Mouse (Mus musculus) layer of hippocampus, adult 9-11 months (tissue): Measurements from ENCODE around the gene Gm11027.
"Not testable (repeated sequence)": the region's sequence is repeated elsewhere in the genome, so short reads cannot be mapped to it uniquely, and the experiment has no call there.

Experiments
- DNase-seq: peaks from one replicate; pipeline ENCODE4 v3.0.0; 2022

The Gm11027 gene

DNA sequence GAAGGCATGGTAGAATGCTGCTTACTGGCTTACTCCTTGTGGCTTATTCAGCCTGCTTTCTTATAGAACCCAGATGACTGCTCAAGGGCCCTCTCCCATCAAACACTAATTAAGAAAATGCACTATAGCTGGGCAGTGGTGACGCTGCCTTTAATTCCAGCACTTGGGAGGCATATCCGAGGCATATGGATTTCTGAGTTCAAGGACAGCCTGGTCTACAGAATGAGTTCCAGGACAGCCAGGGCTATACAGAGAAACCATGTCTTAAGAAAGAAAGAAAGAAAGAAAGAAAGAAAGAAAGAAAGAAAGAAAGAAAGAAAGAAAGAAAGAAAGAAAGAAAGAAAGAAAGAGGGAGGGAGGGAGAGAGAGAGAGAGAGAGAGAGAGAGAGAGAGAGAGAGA lies at the start of gene Gm11027:
Gene Gm11027, plus strand, starts transcription at position 301 of the 400 bp plus-strand sequence.
- DNase-seq, result not testable (repeated sequence)

DNA sequence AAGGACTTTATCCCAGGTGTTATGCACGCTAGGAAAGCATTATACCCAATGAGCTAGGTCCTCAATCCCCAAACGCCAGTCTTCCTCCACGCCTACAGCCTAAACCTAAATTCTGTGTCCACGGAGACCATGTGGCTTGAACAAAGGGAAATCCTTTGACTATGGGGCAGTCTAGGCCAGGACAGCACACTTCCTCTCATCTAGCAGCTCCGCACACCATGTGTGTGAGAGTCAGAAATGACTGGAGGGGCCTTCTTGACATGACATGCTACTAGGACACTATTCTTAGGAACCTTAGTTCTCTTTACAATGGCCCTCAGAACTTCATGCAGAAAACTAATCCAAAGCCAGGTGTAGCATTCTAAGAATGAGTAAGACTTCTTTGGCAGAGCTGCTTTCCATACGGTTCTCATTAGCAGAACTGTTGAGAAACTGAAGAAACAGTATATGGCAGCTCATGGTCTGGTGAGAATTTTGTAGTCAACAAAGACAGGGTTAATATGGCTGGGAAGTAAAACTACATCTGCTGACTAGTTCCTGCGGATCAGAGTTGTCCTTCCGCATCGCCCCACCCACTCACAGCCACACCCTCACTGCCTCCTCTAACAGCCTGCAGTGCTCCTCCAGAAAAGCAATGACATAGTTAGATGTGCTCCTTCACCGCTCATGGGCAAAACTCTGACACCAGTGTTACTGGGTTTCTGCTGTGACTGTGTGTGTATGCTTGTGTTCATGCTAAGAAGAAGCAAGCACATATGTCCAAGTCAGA lies 48.7 kb upstream of the Gm11027 start:
- no peak for DNase-seq

DNA sequence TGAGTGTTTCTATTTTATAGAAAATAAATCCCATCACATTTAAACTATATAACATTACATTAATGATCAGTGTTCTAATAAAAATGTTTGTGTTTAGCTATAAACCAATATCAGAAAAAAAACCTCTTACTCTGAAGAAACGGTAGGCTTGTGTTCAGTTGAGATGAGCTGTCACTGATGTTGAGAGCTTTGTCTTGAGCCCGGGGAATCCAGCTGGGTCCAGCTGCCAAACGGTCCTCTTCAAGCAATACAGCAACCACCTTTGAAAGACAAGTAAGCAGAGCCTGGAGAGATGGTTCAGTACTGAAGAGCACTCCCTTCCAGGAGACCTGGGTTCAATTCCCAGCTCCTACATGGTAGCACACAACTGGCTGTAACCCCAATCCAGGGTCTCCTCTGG lies 45.7 kb upstream of the Gm11027 start:
- no peak for DNase-seq

DNA sequence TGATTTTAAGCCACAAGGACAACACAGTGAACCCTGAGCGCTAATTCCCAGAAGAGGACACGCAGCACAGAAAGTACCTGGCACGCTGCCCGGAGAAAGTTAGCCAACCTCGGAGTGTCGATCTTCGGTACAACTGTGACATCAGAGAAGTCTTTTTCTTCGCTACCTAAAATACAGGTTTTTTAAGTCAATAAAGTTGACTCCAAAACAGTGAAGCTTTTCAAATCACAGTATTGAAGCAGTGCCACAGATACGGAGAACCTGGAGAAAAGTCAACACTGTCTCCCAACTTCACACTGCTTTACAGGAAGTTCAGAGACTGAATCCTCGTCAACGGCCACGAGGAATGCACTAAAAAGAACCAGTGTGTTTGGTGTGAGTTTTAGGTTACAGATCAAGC lies 43.6 kb upstream of the Gm11027 start:
- DNase-seq, result no peak

DNA sequence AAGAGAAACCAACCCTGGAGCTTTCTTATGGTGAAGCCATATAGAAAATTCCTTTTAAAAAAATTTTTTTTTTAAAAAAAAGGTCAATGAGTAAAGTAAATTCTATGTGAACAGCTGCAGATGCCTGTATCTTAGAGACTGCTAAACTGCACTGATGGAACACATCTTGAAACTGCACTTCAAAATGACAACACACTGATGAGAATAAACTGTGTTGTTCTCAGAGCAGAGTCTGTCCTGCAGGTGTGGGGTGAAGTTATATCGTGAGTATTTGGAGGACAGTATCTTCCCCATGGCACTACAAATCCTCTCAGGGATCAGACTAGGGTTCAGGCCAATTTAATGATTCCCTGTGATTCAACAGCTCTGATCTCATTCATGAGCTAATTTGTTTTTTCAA lies 43.1 kb upstream of the Gm11027 start:
- no peak for DNase-seq

DNA sequence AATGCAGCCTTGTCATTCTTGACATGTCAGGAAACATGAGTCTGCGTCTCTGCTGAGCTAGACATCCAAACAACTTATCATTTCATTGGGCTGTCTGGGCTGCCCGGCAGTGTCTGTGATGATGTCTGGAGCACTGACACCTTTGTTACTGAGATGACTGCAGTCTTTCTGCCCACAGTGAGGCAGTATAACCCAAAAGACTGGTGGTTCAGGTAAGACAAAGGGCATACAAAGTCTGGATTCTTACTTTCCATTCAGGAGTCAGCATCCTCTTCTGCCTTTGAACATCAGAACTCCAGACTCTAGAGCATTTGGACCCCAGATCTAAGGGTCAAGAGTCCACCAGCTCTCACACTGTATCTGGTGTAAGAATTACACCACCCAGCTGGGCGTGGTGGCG lies 39.8 kb upstream of the Gm11027 start:
- no peak for DNase-seq

DNA sequence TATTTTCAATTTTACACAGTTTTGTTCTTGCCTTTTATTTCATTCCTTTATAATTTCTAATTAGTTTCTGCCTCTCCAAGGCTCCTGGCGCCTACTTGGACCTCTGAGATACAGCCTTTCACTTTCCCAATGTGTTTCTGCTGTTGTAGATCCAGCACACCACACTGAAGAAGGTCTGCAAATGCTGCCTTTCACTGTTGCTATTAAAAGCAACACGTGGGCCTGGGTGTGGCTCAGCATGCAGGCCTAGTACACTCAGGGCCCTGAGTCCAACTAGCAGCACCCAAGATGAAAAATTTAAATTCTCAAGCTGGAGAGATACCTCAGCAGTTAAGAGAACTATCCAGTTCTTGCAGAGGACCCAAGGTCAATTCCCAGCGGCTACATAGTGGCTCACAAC lies 38.5 kb upstream of the Gm11027 start:
- no peak for DNase-seq

DNA sequence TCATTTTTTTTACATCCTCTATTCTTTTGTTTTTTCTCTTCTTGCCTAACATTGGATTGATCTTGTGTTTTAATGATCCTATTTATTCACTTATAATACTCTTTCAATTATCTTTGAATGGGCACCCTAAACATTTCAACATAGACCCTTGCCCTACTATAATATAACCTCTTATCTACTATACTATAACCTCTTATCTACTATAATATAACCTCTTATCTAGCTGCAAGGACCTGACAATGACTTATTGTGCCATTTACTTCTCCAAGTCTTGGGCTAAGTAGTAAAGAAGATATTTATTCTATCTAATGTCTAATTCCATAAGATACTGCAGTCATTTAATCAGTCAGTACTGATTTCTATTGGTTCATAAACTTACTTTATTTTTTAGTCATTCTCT lies 36.8 kb upstream of the Gm11027 start:
- DNase-seq, result no peak

DNA sequence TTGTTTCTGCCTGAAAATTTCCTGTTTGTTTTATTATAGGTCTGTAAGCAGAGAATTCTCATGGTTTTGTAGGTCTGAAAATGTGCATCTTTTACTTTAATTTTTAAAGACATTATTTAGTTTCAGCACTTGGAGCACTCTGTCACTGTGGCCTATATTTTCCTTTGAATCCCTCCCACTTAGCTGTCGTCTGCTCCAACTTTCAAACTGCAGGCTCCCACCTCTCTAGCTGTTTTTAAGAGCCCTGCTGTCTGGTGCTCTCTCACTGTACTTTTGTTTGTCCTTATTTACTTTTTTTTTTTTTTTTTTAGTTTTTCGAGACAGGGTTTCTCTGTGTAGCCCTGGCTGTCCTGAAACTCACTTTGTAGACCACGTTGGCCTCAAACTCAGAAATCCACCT lies 36.4 kb upstream of the Gm11027 start:
- no peak for DNase-seq

DNA sequence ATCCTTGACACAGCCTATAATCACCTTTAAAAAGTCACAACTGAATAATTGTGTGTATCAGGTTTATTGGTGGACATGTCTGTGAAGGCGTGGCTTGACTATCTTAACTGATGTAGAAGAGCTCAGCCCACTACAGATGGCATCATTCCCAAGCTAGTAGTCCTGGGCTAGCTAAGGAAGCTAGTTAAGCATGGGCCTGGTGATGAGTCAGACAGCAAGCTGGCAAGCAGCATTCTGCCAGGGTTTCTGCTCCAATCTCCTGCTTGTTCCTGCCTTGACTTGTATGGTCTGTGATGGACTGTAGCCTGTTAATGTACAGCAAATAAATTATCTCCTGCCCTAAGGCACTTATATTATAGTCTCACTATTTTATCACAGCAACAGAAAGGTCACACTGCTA lies 30.6 kb upstream of the Gm11027 start:
- peak; percentile 28 for DNase-seq

DNA sequence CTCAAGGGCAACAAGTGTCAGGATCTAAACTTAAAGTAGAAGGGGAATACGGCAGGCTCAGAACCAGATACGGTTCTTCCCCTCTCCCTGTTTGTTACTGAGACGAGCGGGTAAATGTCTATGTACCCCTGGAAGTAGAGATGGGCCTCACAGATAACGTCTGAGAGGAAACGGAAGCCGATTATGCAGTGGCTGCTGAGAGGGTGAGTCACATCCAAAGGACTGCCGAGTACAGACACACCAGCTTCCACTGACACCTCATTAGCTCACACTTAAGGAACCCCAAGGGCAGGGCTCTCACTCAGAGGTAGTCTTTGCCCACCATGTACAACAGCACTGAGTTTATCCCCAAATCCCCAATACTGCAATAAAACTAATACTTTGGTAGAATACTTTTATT lies 20.5 kb upstream of the Gm11027 start:
- DNase-seq, result no peak

DNA sequence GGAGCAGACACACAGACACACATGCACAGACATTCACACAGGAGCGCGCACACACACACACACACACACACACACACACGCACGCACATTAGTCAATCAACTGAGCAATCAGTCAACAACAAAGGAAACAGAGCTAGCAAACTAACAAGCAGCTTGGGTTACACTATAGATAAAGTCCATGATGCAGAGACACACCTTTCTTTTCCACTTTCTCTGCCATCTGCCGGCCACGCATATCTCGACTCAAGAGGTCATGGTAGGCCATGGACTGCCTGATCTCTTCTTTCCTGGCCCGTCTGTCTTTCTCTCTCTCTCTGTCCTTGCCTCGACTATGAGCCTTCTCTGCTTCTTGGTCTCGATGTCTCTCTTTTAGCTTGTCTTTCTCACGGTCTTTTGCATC lies 19.6 kb upstream of the Gm11027 start:
- no peak for DNase-seq

DNA sequence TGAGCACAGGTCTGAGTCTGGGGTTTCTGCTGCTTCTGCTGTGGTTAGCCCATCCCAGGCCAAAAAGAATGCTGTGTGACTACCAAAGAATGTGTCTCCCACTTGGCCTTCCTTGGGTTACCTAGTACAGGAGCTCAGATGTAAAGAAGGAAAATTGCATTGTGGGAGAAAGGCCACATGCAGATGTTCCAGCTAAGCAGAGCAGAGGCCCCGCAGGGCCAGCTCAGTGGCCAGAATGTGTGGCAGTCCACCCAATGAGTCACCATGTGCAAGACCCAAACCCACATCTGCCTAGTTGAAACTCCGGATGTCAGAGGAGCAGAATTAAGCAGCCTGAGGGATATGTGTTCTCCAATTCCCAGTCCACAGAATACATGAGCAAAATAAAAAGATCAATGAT lies 16.9 kb upstream of the Gm11027 start:
- DNase-seq, result no peak

DNA sequence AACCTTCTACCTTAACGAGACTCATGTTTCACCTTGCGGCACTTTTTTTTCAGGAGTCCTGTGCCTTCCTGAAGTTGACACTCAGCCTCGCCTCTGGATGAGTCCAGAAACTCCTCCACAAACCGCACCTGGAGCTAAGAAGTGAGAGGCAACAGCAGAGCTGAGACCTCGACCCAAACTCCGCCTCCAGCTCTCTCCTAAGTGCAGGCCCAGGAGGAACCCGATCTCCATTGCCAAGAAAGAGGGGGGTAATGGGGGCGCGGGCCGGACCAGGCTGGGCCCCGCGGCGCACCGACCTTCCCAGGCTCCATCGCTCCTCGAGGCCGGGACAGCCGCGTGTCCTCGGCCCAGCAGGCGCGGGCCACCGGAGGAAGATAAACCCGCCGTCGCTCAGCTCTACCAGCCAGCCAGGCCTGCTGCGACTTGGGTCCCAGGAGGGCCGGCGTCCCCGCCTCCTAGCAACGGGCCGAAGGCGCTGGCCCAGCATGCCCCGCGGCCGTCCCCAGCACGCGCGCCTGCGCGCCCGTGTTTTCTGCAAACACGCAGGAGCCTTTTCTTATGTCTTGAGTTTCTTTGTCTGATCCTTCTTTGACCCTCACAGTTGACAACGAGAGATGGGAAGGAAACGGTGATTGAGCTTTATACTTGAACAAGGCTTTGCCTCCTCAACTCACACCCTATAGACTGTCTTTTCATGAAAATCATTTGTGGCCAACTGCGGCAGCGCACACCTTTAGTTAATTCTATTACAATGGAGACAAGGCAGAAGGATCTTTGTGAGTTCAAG lies 12.4 kb upstream of the Gm11027 start, which contains the start of gene Wdr60:
Gene Wdr60, minus strand, starts transcription at position 468 of the 787 bp plus-strand sequence.
- peak; percentile 84 for DNase-seq

DNA sequence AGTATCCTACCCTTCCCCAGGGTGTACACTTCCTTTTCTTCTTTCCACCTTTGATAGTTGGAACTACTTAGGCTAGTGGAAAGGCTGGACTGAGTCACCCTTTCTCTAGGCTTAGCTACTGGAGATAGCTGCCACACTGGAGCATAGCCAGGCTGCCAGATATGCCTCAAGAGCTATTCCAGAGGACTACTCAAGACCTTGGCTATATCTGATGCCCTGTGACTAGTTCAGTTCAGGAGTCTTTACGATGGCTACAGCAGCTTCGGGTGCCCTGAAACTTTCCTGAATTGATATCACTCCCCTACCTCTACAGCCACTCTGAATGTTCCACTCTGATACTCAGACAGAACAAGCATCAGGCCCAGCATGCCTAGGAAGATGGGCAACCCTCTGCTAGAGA lies 10.4 kb upstream of the Gm11027 start:
- no peak for DNase-seq

DNA sequence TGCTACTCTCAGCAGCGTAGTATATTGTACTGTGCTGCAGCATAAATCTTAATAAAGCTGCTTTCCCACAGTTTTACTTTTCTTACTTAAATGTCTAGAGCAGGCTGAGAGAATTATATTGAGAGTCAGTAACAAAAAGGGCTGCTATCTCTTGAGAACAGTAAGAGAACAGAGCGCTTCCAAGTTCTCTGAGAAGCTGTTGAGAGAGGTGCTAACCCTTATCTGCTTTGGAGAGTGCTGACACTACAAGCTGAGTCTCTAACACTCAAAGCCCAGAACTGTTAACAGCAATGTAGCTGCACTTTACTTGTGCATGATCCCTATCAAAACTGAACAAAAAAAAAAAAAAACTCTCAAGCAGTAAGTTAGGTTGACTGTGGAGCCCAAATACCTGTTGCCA lies 9.9 kb upstream of the Gm11027 start:
- no peak for DNase-seq

DNA sequence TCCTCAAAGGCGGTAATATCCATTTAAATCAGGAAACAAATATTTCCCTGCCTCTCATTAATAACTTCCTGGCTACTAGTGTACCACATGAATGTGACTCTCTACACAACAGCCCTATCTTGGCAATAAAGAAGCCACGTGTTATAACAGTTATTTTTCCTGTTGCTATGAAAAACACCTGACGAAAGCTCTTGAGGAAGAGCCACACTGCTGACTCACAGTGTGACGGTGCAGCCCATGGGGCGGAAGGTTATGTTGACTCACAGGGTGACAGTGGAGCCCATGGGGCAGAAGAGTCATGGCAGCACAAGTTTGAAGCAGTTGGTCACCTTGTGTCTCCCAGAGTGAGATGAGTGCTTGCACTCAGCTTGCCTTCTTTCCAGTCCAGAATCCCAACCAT lies 5.7 kb upstream of the Gm11027 start:
- DNase-seq, result no peak

DNA sequence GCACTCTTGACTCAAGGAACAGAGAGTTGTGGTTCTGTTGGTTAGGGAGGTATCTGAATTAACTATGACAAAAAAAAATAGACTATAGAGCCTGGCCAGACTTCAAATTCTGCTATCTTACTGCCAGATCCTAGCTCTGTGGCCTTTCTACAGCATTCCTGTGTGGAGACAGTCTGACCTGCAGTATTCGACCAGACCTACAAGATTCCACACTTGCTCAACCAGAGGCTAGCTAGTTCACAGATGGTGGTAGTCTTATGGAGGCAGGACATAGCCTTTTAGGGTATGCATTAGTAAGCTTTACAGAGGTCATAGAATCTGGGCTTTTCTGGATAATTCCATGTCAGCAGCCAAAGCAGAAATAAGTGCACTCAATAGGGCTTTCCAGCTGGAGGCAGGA lies 4.6 kb upstream of the Gm11027 start:
- DNase-seq, result no peak

DNA sequence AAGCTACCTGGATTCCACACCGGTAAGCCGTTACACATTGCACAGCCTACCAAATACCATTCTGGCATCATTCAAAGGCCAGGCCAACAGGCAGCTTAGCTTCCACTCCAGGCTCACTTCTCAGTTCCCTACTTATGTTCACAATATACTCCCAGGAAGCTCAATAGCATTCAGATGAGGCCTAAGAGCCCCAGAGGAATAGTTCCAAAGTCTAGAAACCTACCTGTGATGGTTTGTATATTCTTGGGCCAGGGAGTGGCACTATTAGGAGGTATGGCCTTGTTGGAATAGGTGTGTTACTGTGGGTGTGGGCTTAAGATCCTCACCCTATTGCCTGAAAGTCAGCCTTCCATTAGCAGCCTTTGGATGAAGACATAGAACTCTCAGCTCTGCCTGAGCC lies 4.1 kb upstream of the Gm11027 start:
- DNase-seq, result no peak

DNA sequence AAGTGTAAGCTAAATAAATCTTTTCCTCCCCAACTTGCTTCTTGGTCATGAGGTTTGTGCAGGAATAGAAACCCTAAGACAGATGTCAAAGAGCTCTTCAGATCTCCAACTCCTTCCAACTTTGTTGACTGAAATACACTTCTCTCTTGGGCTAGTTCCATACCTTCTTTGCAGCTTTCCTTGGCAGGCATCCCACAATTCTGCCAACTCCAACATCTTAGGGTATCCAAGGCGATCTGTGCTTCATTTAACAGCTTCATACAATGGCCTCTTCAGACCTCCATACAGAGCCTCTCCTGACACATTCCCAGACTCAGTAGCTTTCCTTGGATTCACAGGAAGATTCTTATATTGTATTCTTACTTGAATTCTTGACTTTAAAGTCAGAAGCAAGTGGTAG lies 1.5 kb upstream of the Gm11027 start:
- no peak for DNase-seq

DNA sequence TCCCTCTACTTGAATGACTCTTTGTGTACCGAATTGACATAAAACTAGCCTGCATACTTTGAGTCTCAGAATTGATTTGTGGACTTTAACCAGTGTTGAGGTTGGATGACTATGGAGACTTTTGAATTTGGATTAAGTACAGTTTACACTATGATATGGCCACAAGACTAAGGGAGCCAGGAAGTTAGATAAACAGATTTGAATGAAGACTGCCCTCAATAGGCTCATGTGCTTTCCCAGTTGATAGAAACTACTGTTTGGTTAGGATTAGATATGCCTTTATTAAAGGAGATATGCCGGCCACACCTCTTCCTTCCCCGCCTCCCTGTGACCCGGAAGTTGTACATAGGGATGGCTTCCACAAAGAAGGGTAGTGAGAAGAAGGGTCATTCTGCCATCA lies 445 bp downstream of the Gm11027 start:
- DNase-seq, result no peak

DNA sequence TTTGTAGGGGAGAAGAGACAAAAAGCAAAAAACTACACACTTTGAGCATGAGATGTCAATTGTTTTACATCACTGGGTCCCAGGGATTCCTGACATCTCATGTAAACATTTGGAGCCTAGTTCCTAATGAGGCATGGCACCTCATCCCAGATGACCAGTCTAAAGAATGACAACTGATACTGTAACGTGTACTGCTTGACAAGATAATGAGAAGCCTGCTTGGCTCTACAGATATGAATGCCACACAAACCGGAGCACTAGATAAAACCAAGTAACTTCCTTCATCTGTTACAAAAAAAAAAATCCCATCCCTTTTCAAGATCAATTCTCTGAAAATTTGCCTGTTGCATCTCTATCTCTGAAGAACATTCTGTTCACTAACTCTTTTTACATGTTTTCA lies 1.8 kb downstream of the Gm11027 start:
- DNase-seq, result no peak

DNA sequence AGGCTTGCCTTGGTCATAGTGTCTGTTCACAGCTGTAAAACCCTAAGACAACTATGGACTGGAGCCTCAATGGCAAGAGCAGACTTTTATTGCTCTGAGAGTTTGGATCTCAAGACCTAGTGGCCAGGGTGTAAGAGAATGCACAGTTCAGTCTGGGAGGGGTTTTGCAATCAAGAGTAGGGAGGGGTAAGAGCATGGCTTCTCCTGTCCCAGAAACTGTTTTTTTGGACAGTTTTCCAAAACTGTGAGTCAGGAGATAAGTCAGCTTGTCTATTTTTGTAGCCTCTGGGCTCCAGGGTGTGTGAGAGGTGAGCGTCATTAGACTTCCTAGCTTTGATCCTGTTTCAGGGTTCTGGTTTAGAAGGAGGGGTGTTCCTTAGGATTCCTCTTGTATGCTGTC lies 3.4 kb downstream of the Gm11027 start:
- DNase-seq, result no peak

DNA sequence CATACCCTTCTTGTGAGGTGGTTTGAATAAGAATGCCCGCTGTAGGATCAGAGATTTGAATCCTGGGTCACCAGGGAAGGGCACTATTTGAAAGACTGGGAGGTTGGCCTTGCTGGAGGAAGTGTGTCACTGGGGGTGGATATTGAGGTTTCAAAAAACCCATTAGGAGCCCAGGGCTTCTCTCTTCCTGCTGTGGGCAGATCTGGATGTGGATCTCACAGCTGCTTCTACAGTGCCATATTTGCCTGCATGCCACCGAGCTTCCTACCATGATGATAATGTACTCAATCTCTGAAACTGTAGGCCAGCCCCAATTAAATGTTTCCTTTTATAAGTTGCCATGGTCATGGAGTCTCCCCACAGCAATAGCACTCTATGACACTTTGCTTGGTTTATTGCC lies 4.0 kb downstream of the Gm11027 start:
- no peak for DNase-seq
